Mouse (Mus musculus) bone marrow macrophage, adult 2 months (primary cell): ENCODE data around the gene Eno2.

ENCODE experiments used
- CTCF ChIP-seq: IDR thresholded peaks from 2 replicates; pipeline ENCODE4 v1.5.1; 2012; ENCODE audit warnings: low read depth, mild to moderate bottlenecking, low read length, moderate library complexity
- POLR2A ChIP-seq: IDR thresholded peaks from 2 replicates; pipeline ENCODE4 v1.6.1; 2012; ENCODE audit warnings: mild to moderate bottlenecking, low read depth, low read length, borderline replicate concordance

- no peak for TF ChIP-seq CTCF
- TF ChIP-seq POLR2A, result no peak
Observed at GRCm38 (mm10) chr6:124804341-124804740, 34.9 kb upstream of the Eno2 start.
